Mouse (Mus musculus) ES-E14 (cell line): Measurements from ENCODE around the gene Copg1.

Experiments
- CHD2 ChIP-seq: IDR thresholded peaks from 2 replicates; pipeline ENCODE4 v1.6.1; 2014; ENCODE audit warnings: mild to moderate bottlenecking, low read depth, low read length, inconsistent platforms
- MAFK ChIP-seq: IDR thresholded peaks from 2 replicates; pipeline ENCODE4 v1.6.1; 2014; ENCODE audit warnings: mild to moderate bottlenecking, low read depth, low read length, inconsistent platforms; ENCODE audit not compliant: insufficient read depth

- TF ChIP-seq MAFK (no peak), CHD2 (no peak)
Observed at GRCm38 (mm10) chr6:87882221-87882620, 5.4 kb upstream of the Copg1 start.
